Mouse (Mus musculus): ENCODE results near the gene Olfr1098.

Gene Olfr1098

DNA sequence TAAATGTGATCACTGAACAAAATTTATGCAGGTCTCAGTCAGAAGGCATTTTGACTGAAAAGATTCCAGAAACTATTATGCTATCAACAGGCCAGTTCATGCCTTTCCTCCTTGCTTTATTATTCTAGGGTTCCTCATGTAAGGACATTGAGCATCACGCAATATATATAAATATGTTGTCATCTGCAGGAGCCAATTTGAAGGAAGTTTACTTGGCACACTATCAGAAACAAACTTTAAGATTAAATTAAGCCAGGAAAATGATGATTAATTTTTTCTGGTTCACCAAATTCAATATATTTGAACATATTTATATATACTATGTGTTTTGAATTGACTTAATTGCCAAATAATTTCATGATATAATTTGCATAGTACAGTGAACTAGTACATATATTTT is at the start of gene Olfr1098:
Gene Olfr1098 (minus strand): TSS at position 101 of the 400 bp plus-strand sequence.
- no peak for DNase-seq

- DNase-seq: no peak
These were observed 36.2 kb upstream of the Olfr1098 start, which contains the start of gene Olfr1099 for GRCm38 (mm10) chr2:86960593-86960992. TSS of gene Olfr1099 (minus strand) at chr2:86960693.

- DNase-seq: no peak
These were observed 2.2 kb upstream of the Olfr1098 start for GRCm38 (mm10) chr2:86926557-86926956.

- no peak for DNase-seq
These were observed 18.7 kb downstream of the Olfr1098 start for GRCm38 (mm10) chr2:86905647-86906046.

DNA sequence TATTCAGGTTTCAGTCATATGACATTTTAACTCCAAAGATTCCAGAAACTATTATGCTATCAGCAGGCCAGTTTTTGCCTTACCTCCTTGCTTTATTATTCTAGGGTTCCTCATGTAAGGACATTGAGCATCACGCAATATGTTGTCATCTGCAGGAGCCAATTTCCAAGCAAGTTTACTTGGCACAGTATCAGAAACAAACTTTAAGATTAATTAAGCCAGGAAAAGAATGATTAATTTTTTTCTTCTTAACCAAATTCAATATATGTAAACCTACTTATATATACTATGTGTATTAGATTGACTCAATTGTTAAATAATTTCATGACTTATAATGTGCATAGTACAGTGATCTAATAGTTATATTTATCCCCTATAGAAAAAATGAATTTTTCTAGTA is 32.2 kb downstream of the Olfr1098 start, which contains the start of gene Olfr1097:
Gene Olfr1097 (minus strand): TSS at position 101 of the 400 bp plus-strand sequence.
- no peak for DNase-seq

- DNase-seq: no peak
These were observed 49.6 kb downstream of the Olfr1098 start, which contains the start of gene Gm13723 for GRCm38 (mm10) chr2:86874702-86875101. TSS of gene Gm13723 (minus strand) at chr2:86874802.
